10 mouse cellular contexts compared by ENCODE assay signal in the genomic region with DNA sequence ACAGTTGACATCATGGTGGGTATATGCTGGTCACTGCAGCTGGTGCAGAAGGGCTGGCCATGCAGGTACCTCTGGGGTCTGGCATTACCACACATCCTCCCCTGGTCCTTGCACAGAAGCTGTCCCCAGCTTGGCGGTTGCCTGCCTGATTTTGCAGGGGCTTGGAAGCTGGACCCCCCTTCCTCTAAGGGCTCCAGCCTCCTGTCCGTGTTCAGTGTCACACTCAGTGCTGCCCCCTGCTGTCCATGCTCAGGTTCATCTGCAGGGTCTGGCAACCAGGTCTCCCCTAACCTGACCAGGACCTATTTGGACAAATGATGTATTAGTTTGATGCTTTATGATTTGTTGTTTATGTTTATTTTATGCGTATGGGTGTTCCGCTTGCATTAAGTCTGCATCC. TPM values are rescaled to one million over a fixed set of nuclear protein-coding genes. Genes with fewer than 3 reads are reported as not detected.
DNase-seq lines count a peak whose midpoint lies in the region; ATAC-seq and TF ChIP-seq lines count a peak whose summit lies in the region.
"Had no signal": no experiment of that assay in that cellular context is flagged by ENCODE, and none has a peak within 500 bp of the region (broad histone marks: within the 10 kb centered on the region; RNA-seq: fewer than 3 reads in every experiment).

No protein-coding gene starts in this region.

- H3K9me3 ChIP-seq in kidney, embryonic 15.5 days (replicated peaks), result 0 out of 2 replicates have a peak, but pooled peaks cover 3% of the 10 kb centered on the region
- H3K9me3 ChIP-seq in CH12.LX (replicated peaks; ENCODE audit: low read length), result no peaks in the 10 kb centered on the region
- H3K9me3 ChIP-seq in neural tube, embryonic 14.5 days (ENCODE audit: control insufficient read depth, low read length), result no peaks in the 10 kb centered on the region
- H3K9me3 ChIP-seq: neural tube, embryonic 13.5 days had no signal

- H3K4me3 ChIP-seq in kidney, adult 2 months (ENCODE audit: insufficient read depth, low read depth, low read length), result no peak overlapping the region
- no peak overlapping the region for H3K4me3 ChIP-seq in kidney, embryonic 15.5 days (replicated peaks)
- no peak overlapping the region for H3K4me3 ChIP-seq in CH12.LX (replicated peaks in 1 of 3; ENCODE audit: low read depth in 2 of 3, low read length in 2 of 3, poor library complexity in 1 of 3)
- H3K4me3 ChIP-seq in neural tube, embryonic 14.5 days (ENCODE audit: low read depth, low read length), result no peak overlapping the region
- H3K4me3 ChIP-seq: neural tube, embryonic 13.5 days had no signal

- dilution Hi-C loops in CH12.LX (cut with MboI; ENCODE audit: extremely low pct_ligation_motif_present, extremely low pct_unique_long_range_greater_than_20kb, low sequenced_read_pairs), result no loop called here

- no peak overlapping the region for H3K9ac ChIP-seq in kidney, embryonic 15.5 days
- no peak overlapping the region for H3K9ac ChIP-seq in CH12.LX (ENCODE audit: insufficient read depth, low read depth)
- no peak overlapping the region for H3K9ac ChIP-seq in neural tube, embryonic 14.5 days (replicated peaks; ENCODE audit: low read depth, low read length)
- H3K9ac ChIP-seq: neural tube, embryonic 13.5 days had no signal

- no peak for TF ChIP-seq EP300 in CH12.LX (IDR thresholded peaks at IDR 0.05; ENCODE audit: low read length)

- H3K79me2 ChIP-seq in CH12.LX (replicated peaks; ENCODE audit: control insufficient read depth, extremely low read depth, insufficient read depth, poor library complexity, severe bottlenecking), result no peaks in the 10 kb centered on the region

- H3K36me3 ChIP-seq in kidney, adult 2 months (ENCODE audit: control insufficient read depth, insufficient read depth, low read length), result peaks cover 1% of the 10 kb centered on the region; the same call in 1 of the 2 replicates
- peaks cover 61% of the 10 kb centered on the region for H3K36me3 ChIP-seq in kidney, embryonic 15.5 days
- H3K36me3 ChIP-seq in CH12.LX (replicated peaks in 1 of 2; ENCODE audit: control insufficient read depth in 1 of 2, insufficient read depth in 1 of 2, low read length in 1 of 2), result peaks cover 46 to 65% of the 10 kb centered on the region in 2 experiments
- H3K36me3 ChIP-seq in neural tube, embryonic 14.5 days (ENCODE audit: control insufficient read depth, insufficient read depth, low read length), result peaks cover 16% of the 10 kb centered on the region; the same call in 1 of the 2 replicates

- ATAC-seq in kidney, embryonic 15.5 days (replicated peaks; ENCODE audit: low FRiP score), result no peak; the same call in 1 of the 2 replicates
- ATAC-seq in neural tube, embryonic 14.5 days (ENCODE audit: low read depth), result peak; percentile 51; the same call in 1 of the 2 replicates

- peak; percentile 68 for TF ChIP-seq CTCF in kidney, adult 2 months (conservative IDR thresholded peaks at IDR 0.05; ENCODE audit: insufficient read depth, insufficient read length, low read depth, low read length)
- peak; percentile 42 to 61; a peak in 3 of 4 replicates for TF ChIP-seq CTCF in CH12.LX (conservative IDR thresholded peaks at IDR 0.05 in 1 of 2, IDR thresholded peaks at IDR 0.05 in 1 of 2; ENCODE audit: low read depth in 2 of 2, low read length in 2 of 2)

- TF ChIP-seq RAD21 in CH12.LX (IDR thresholded peaks at IDR 0.05; ENCODE audit: low read depth, low read length), result no peak

- WGBS in kidney, adult 2 months, result 66% methylated on average over 4 of the region's 4 CpGs
- 82% methylated on average over 4 of the region's 4 CpGs for WGBS in kidney, embryonic 15.5 days
- 73% methylated on average over 4 of the region's 4 CpGs for WGBS in neural tube, embryonic 14.5 days

- H3K4me2 ChIP-seq in kidney, embryonic 15.5 days, result no peak overlapping the region
- H3K4me2 ChIP-seq in CH12.LX (ENCODE audit: insufficient read depth, low read depth, poor library complexity, severe bottlenecking), result no peak overlapping the region
- no peak overlapping the region for H3K4me2 ChIP-seq in neural tube, embryonic 14.5 days (ENCODE audit: low read depth, low read length)
- H3K4me2 ChIP-seq: neural tube, embryonic 13.5 days had no signal

- in situ Hi-C loops in CH12.LX (cut with MboI; ENCODE audit: low pct_ligation_motif_present, low pct_unique_long_range_greater_than_20kb, low sequenced_read_pairs), result no loop called here

- H3K27me3 ChIP-seq in kidney, adult 2 months (replicated peaks; ENCODE audit: control insufficient read depth, insufficient read depth, low read length), result no peaks in the 10 kb centered on the region
- no peaks in the 10 kb centered on the region for H3K27me3 ChIP-seq in kidney, embryonic 15.5 days
- H3K27me3 ChIP-seq in CH12.LX (replicated peaks), result no peaks in the 10 kb centered on the region
- no peaks in the 10 kb centered on the region for H3K27me3 ChIP-seq in neural tube, embryonic 14.5 days (ENCODE audit: control insufficient read depth, insufficient read depth, low read length)
- H3K27me3 ChIP-seq: neural tube, embryonic 13.5 days had no signal

- DNase-seq in kidney, adult 2 months, result peak; percentile 30
- DNase-seq in CH12.LX (ENCODE audit: extremely low read depth), result peak; percentile 55
- peak; percentile 45 to 64 for DNase-seq in adrenal gland, adult 18-20 months (ENCODE audit: low spot score in 2 of 2)
- peak; percentile 49 for DNase-seq in embryo, embryonic 9.5 days (ENCODE audit: extremely low spot score)
- peak; percentile 64 for DNase-seq in liver
- DNase-seq in right cerebral cortex, postnatal 10 days (ENCODE audit: low spot score in 2 of 2), result no peak

- no peak for TF ChIP-seq POLR2A in kidney, adult 2 months (IDR thresholded peaks at IDR 0.05; ENCODE audit: low read depth, low read length)
- TF ChIP-seq POLR2A in CH12.LX (IDR thresholded peaks at IDR 0.05; ENCODE audit: low read depth, low read length), result no peak

- H3K27ac ChIP-seq in kidney, adult 2 months (ENCODE audit: insufficient read depth, low read depth, low read length), result no peak overlapping the region
- H3K27ac ChIP-seq in kidney, embryonic 15.5 days, result no peak overlapping the region
- H3K27ac ChIP-seq in CH12.LX (ENCODE audit: insufficient read depth, low read depth), result no peak overlapping the region; the same call in 1 of the 2 replicates
- no peak overlapping the region for H3K27ac ChIP-seq in neural tube, embryonic 14.5 days (ENCODE audit: low read depth, low read length)
- H3K27ac ChIP-seq: neural tube, embryonic 13.5 days had no signal

- H3K4me1 ChIP-seq in kidney, adult 2 months (ENCODE audit: control insufficient read depth, insufficient read depth, low read length), result no peaks in the 10 kb centered on the region
- no peaks in the 10 kb centered on the region for H3K4me1 ChIP-seq in kidney, embryonic 15.5 days
- H3K4me1 ChIP-seq in CH12.LX (ENCODE audit: control insufficient read depth in 1 of 2, insufficient read depth in 2 of 2), result no peaks in the 10 kb centered on the region
- H3K4me1 ChIP-seq in neural tube, embryonic 14.5 days (ENCODE audit: control insufficient read depth, insufficient read depth, low read length), result no peaks in the 10 kb centered on the region
- H3K4me1 ChIP-seq: neural tube, embryonic 13.5 days had no signal

TF ChIP-seq in CH12.LX, 34 proteins besides CTCF, POLR2A, EP300 and RAD21:
- TF ChIP-seq TBP (conservative IDR thresholded peaks at IDR 0.05; ENCODE audit: low read depth, low read length) (no peak), PAX5 (IDR thresholded peaks at IDR 0.05; ENCODE audit: low read length) (no peak), POLR2AphosphoS2 (IDR thresholded peaks at IDR 0.05; ENCODE audit: low read depth, low read length) (no peak), ZC3H11A (IDR thresholded peaks at IDR 0.05; ENCODE audit: low read depth, low read length) (no peak), SMC3 (IDR thresholded peaks at IDR 0.05; ENCODE audit: low read depth, low read length) (peak; percentile 14; the same call in 1 of the 2 replicates), USF1 (IDR thresholded peaks at IDR 0.05; ENCODE audit: low read depth, low read length) (no peak)
TF ChIP-seq in CH12.LX: peak in this region for 1.

RNA-seq across cellular contexts. Expression of gene Lyar, which starts 15.2 kb away (rescaled TPM):
- 3.6 and 5.3 TPM in 2 replicates for polyA plus RNA-seq in kidney, adult 2 months (2012; rRNA removed)
- polyA plus RNA-seq in kidney, embryonic 15.5 days (2015; fragmentation: Nextera tagmentation; extraction: Ambion mirVana), result 123 and 126 TPM in 2 replicates
- total RNA-seq in CH12.LX (2012; rRNA removed), result 134 and 169 TPM in 2 replicates
- total RNA-seq in CH12.LX (2014; rRNA removed), result 182 and 195 TPM in 2 replicates
- polyA plus RNA-seq in CH12.LX (2012; ENCODE audit: insufficient read length, low read depth), result 314 and 382 TPM in 2 replicates
- 10 to 100 TPM; 17.6 to 23.4 TPM for total RNA-seq in adrenal gland, adult 18-20 months (2021)
- polyA plus RNA-seq in neural tube, embryonic 14.5 days (2014; fragmentation: Nextera tagmentation; extraction: Ambion mirVana), result 37.3 and 44.6 TPM in 2 replicates

RNA-seq across cellular contexts. Expression of gene Zbtb49, which starts 15.2 kb away (rescaled TPM):
- polyA plus RNA-seq in kidney, adult 2 months (2012; rRNA removed), result 7.1 and 8.5 TPM in 2 replicates
- polyA plus RNA-seq in kidney, embryonic 15.5 days (2015; fragmentation: Nextera tagmentation; extraction: Ambion mirVana), result 14.9 and 15.3 TPM in 2 replicates
- total RNA-seq in CH12.LX (2012; rRNA removed), result 8.2 and 9.1 TPM in 2 replicates
- 4.9 and 6.1 TPM in 2 replicates for total RNA-seq in CH12.LX (2014; rRNA removed)
- polyA plus RNA-seq in CH12.LX (2012; ENCODE audit: insufficient read length, low read depth), result 4.7 and 6.0 TPM in 2 replicates
- total RNA-seq in adrenal gland, adult 18-20 months (2021), result 1 to 10 TPM; 7.7 to 9.4 TPM
- polyA plus RNA-seq in neural tube, embryonic 14.5 days (2014; fragmentation: Nextera tagmentation; extraction: Ambion mirVana), result 20.3 and 22.2 TPM in 2 replicates

RNA-seq across cellular contexts. Expression of gene Tmem128, which starts 24.6 kb away (rescaled TPM):
- polyA plus RNA-seq in kidney, adult 2 months (2012; rRNA removed), result 33.3 and 40.6 TPM in 2 replicates
- 84.4 and 94.9 TPM in 2 replicates for polyA plus RNA-seq in kidney, embryonic 15.5 days (2015; fragmentation: Nextera tagmentation; extraction: Ambion mirVana)
- total RNA-seq in CH12.LX (2012; rRNA removed) (64.1 and 65.1 TPM in 2 replicates), CH12.LX (2014; rRNA removed) (109 and 113 TPM in 2 replicates)
- polyA plus RNA-seq in CH12.LX (2012; ENCODE audit: insufficient read length, low read depth), result 40.4 and 43.5 TPM in 2 replicates
- 10 to 100 TPM; 36.1 to 39.2 TPM for total RNA-seq in adrenal gland, adult 18-20 months (2021)
- 110 and 112 TPM in 2 replicates for polyA plus RNA-seq in neural tube, embryonic 14.5 days (2014; fragmentation: Nextera tagmentation; extraction: Ambion mirVana)

RNA-seq across cellular contexts. Expression of gene Otop1, which starts 40.4 kb away (rescaled TPM):
- 3.3 and 5.1 TPM in 2 replicates for polyA plus RNA-seq in kidney, adult 2 months (2012; rRNA removed)
- not detected in 2 replicates for polyA plus RNA-seq in kidney, embryonic 15.5 days (2015; fragmentation: Nextera tagmentation; extraction: Ambion mirVana)
- total RNA-seq in CH12.LX (2012; rRNA removed), result not detected in 2 replicates
- not detected in 2 replicates for total RNA-seq in CH12.LX (2014; rRNA removed)
- not detected in 2 replicates for polyA plus RNA-seq in CH12.LX (2012; ENCODE audit: insufficient read length, low read depth)
- 10 to 100 TPM; 38.4 to 96.2 TPM for total RNA-seq in adrenal gland, adult 18-20 months (2021)
- not detected in 2 replicates for polyA plus RNA-seq in neural tube, embryonic 14.5 days (2014; fragmentation: Nextera tagmentation; extraction: Ambion mirVana)
- polyA plus RNA-seq: heart, embryonic 16.5 days; neural tube, embryonic 13.5 days had no signal

Comparison
In these comparisons a context has a peak if more than half of its experiments do, and no peak if none do; other contexts are left out.
1. DNase-seq: peak in kidney, adult 2 months (single experiment), CH12.LX (single experiment), adrenal gland, adult 18-20 months (2 of 2), embryo, embryonic 9.5 days (single experiment) and liver (single experiment); none in right cerebral cortex, postnatal 10 days (0 of 2).